Mouse (Mus musculus) CH12.LX (cell line): ENCODE data around the gene Dnmbp. TPM values are rescaled to one million over a fixed set of nuclear protein-coding genes. Genes with fewer than 3 reads are reported as not detected.

Experiments used
- DNase-seq: peaks from one replicate; pipeline ENCODE4 v3.0.0-alpha.2; 2013; ENCODE audit errors: extremely low read depth
- H3K27ac ChIP-seq: 2 replicates; pipeline ENCODE4 v1.5.1; 2012; ENCODE audit warnings: low read depth, mild to moderate bottlenecking, control low read depth, moderate library complexity; ENCODE audit not compliant: insufficient read depth
- H3K27me3 ChIP-seq: replicated peaks from 2 replicates; pipeline ENCODE3; 2012; ENCODE audit warnings: inconsistent platforms
- H3K36me3 ChIP-seq, 2 experiments: replicated peaks in 1 of 2; 2 replicates each; pipeline versions ENCODE3 to v1.6.1; 2012; ENCODE audit warnings: inconsistent platforms in 1 of 2, low read length in 1 of 2, mild to moderate bottlenecking in 1 of 2, mixed read lengths in 1 of 2, moderate library complexity in 1 of 2; ENCODE audit not compliant: control insufficient read depth in 1 of 2, insufficient read depth in 1 of 2
- H3K4me1 ChIP-seq, 2 experiments: 2 replicates each; pipeline ENCODE4 v1.6.1; 2012; ENCODE audit warnings: inconsistent platforms in 1 of 2, moderate library complexity in 1 of 2; ENCODE audit not compliant: insufficient read depth in 2 of 2, control insufficient read depth in 1 of 2
- H3K4me2 ChIP-seq: 2 replicates; pipeline ENCODE4 v1.6.1; 2012; ENCODE audit warnings: low read depth, mild to moderate bottlenecking, control low read depth; ENCODE audit not compliant: poor library complexity, insufficient read depth, severe bottlenecking
- H3K4me3 ChIP-seq, 3 experiments: fragments of 150-350 bp in 1 of 3; sonication (generic) in 1 of 3; replicated peaks in 1 of 3; 2 replicates each; pipeline versions ENCODE3 to v1.5.1; 2011 to 2012; ENCODE audit warnings: low read depth in 2 of 3, low read length in 2 of 3, mild to moderate bottlenecking in 2 of 3, moderate library complexity in 2 of 3, control low read depth in 1 of 3, improper control_type of control experiment in 1 of 3, inconsistent platforms in 1 of 3, mixed read lengths in 1 of 3; ENCODE audit not compliant: poor library complexity in 1 of 3
- H3K79me2 ChIP-seq: replicated peaks from 2 replicates; pipeline ENCODE4 v1.6.1; 2012; ENCODE audit warnings: mild to moderate bottlenecking, moderate library complexity; ENCODE audit not compliant: control insufficient read depth, poor library complexity, insufficient read depth, severe bottlenecking; ENCODE audit errors: extremely low read depth
- H3K9ac ChIP-seq: 2 replicates; pipeline ENCODE4 v1.6.1; 2012; ENCODE audit warnings: low read depth, mild to moderate bottlenecking, control low read depth, moderate library complexity; ENCODE audit not compliant: insufficient read depth
- H3K9me3 ChIP-seq: replicated peaks from 2 replicates; pipeline ENCODE3; 2012; ENCODE audit warnings: low read length, inconsistent platforms, mixed read lengths
- BHLHE40 ChIP-seq: IDR thresholded peaks from 2 replicates; pipeline ENCODE4 v1.6.1; 2011; ENCODE audit warnings: mild to moderate bottlenecking, low read depth, low read length, improper control_type of control experiment
- CTCF ChIP-seq, 2 experiments: IDR thresholded peaks in 1 of 2; conservative IDR thresholded peaks in 1 of 2; 2 replicates each; pipeline ENCODE4 v1.5.1; 2011 to 2012; ENCODE audit warnings: low read depth in 2 of 2, low read length in 2 of 2, improper control_type of control experiment in 1 of 2, inconsistent platforms in 1 of 2, mild to moderate bottlenecking in 1 of 2, moderate library complexity in 1 of 2
- ELF1 ChIP-seq: IDR thresholded peaks from 2 replicates; pipeline ENCODE4 v1.6.1; 2014; ENCODE audit warnings: low read depth, mild to moderate bottlenecking, inconsistent platforms, low read length, improper control_type of control experiment
- EP300 ChIP-seq: IDR thresholded peaks from 2 replicates; pipeline ENCODE4 v1.6.1; 2011; ENCODE audit warnings: low read length, improper control_type of control experiment
- ETS1 ChIP-seq: conservative IDR thresholded peaks from 2 replicates; pipeline ENCODE4 v1.6.1; 2012; ENCODE audit warnings: low read depth, mild to moderate bottlenecking, inconsistent platforms, low read length, improper control_type of control experiment, moderate library complexity
- HCFC1 ChIP-seq: IDR thresholded peaks from 2 replicates; pipeline ENCODE4 v1.6.1; 2012; ENCODE audit warnings: low read depth, mild to moderate bottlenecking, inconsistent platforms, low read length, improper control_type of control experiment
- IRF4 ChIP-seq: IDR thresholded peaks from 2 replicates; pipeline ENCODE4 v1.6.1; 2014; ENCODE audit warnings: low read depth, mild to moderate bottlenecking, inconsistent platforms, low read length, improper control_type of control experiment
- JUND ChIP-seq: conservative IDR thresholded peaks from 2 replicates; pipeline ENCODE4 v1.6.1; 2011; ENCODE audit warnings: low read depth, low read length, improper control_type of control experiment
- KAT2A ChIP-seq: IDR thresholded peaks from 2 replicates; pipeline ENCODE4 v1.6.1; 2012; ENCODE audit warnings: low read length, improper control_type of control experiment, inconsistent platforms; ENCODE audit not compliant: insufficient replicate concordance
- MAFK ChIP-seq: IDR thresholded peaks from 2 replicates; pipeline ENCODE4 v1.6.1; 2011; ENCODE audit warnings: low read length, improper control_type of control experiment; ENCODE audit not compliant: insufficient replicate concordance
- MAX ChIP-seq: IDR thresholded peaks from 2 replicates; pipeline ENCODE4 v1.6.1; 2011; ENCODE audit warnings: low read length, improper control_type of control experiment
- MEF2A ChIP-seq: IDR thresholded peaks from 2 replicates; pipeline ENCODE4 v1.6.1; 2014; ENCODE audit warnings: low read depth, mild to moderate bottlenecking, inconsistent platforms, low read length, improper control_type of control experiment, borderline replicate concordance
- MXI1 ChIP-seq: IDR thresholded peaks from 2 replicates; pipeline ENCODE4 v1.6.1; 2011; ENCODE audit warnings: mild to moderate bottlenecking, low read depth, low read length, improper control_type of control experiment
- MYC ChIP-seq: IDR thresholded peaks from 2 replicates; pipeline ENCODE4 v1.6.1; 2011; ENCODE audit warnings: low read depth, mild to moderate bottlenecking, improper control_type of control experiment, low read length
- RAD21 ChIP-seq: IDR thresholded peaks from 2 replicates; pipeline ENCODE4 v1.6.1; 2011; ENCODE audit warnings: low read depth, mild to moderate bottlenecking, low read length, improper control_type of control experiment, moderate library complexity
- SMC3 ChIP-seq: IDR thresholded peaks from 2 replicates; pipeline ENCODE4 v1.6.1; 2011; ENCODE audit warnings: low read depth, low read length, improper control_type of control experiment
- TCF12 ChIP-seq: IDR thresholded peaks from 2 replicates; pipeline ENCODE4 v1.6.1; 2014; ENCODE audit warnings: low read depth, mild to moderate bottlenecking, inconsistent platforms, low read length, improper control_type of control experiment
- UBTF ChIP-seq: IDR thresholded peaks from 2 replicates; pipeline ENCODE4 v1.6.1; 2012; ENCODE audit warnings: low read depth, mild to moderate bottlenecking, inconsistent platforms, low read length, improper control_type of control experiment, moderate library complexity
- USF1 ChIP-seq: IDR thresholded peaks from 2 replicates; pipeline ENCODE4 v1.6.1; 2014; ENCODE audit warnings: low read depth, mild to moderate bottlenecking, inconsistent platforms, low read length, improper control_type of control experiment
- USF2 ChIP-seq: conservative IDR thresholded peaks from 2 replicates; pipeline ENCODE4 v1.6.1; 2011; ENCODE audit warnings: low read depth, low read length, improper control_type of control experiment
- ZKSCAN1 ChIP-seq: IDR thresholded peaks from 2 replicates; pipeline ENCODE4 v1.6.1; 2012; ENCODE audit warnings: low read depth, inconsistent platforms, low read length, improper control_type of control experiment, borderline replicate concordance
- dilution Hi-C: fragments of 300-500 bp; cut with MboI; formaldehyde crosslinking; loops from 2 replicates; pipeline ENCODE4 v1.14.3; 2020; ENCODE audit warnings: low sequenced_read_pairs; ENCODE audit not compliant: extremely low pct_unique_long_range_greater_than_20kb, extremely low pct_ligation_motif_present
- in situ Hi-C: fragments of 300-500 bp; cut with MboI; formaldehyde crosslinking; loops from 3 replicates; pipeline ENCODE4 v1.14.3; 2019; ENCODE audit warnings: low sequenced_read_pairs, low pct_ligation_motif_present, low pct_unique_long_range_greater_than_20kb, mixed read lengths
- polyA plus RNA-seq: library from polyadenylated mRNA; unstranded; fragments of >175 nt; gene quantifications from 2 replicates; pipeline ENCODE4 v1.2.1, GENCODE M21; 2012; ENCODE audit warnings: low read depth; ENCODE audit not compliant: insufficient read length
- total RNA-seq, 2 experiments: library from RNA; depleted of rRNA; stranded (reverse); fragments of 300-350 nt in 1 of 2; fragments of >200 nt in 1 of 2; gene quantifications; 2 replicates each; pipeline ENCODE4 v1.2.3; 2012 to 2014

The Dnmbp gene
- total and polyA plus RNA-seq, 3 experiments: 1.8 to 5.4 (median 2.3) TPM

- TF ChIP-seq USF1 (no peak), IRF4 (no peak), ELF1 (no peak), SMC3 (no peak), KAT2A (no peak), UBTF (no peak), MYC (no peak), ZKSCAN1 (no peak), EP300 (no peak), MAFK (no peak), ETS1 (no peak), CTCF (conservative IDR thresholded peaks at IDR 0.05 in 1 of 2, IDR thresholded peaks at IDR 0.05 in 1 of 2; ENCODE audit: low read depth in 2 of 2, low read length in 2 of 2) (no peak), BHLHE40 (no peak), JUND (no peak)
- dilution Hi-C loops: no loop called here
Measured at GRCm38 (mm10) chr19:43981992-43982391, 42.0 kb upstream of the Dnmbp start.

GRCm38 (mm10) chr19:43980711-43981110 is 40.7 kb upstream of the Dnmbp start:
- in situ Hi-C loops: no loop called here
- no peak overlapping the region for H3K27ac ChIP-seq
- H3K36me3 ChIP-seq: no peaks in the 10 kb centered on the region
- no peaks in the 10 kb centered on the region for H3K9me3 ChIP-seq
- H3K4me3 ChIP-seq: no peak overlapping the region
- no peak overlapping the region for H3K4me2 ChIP-seq
- H3K27me3 ChIP-seq: peaks cover 1% of the 10 kb centered on the region
- H3K9ac ChIP-seq: no peak overlapping the region
- H3K4me1 ChIP-seq: no peaks in the 10 kb centered on the region
- DNase-seq: no peak
- TF ChIP-seq MAFK (no peak), JUND (no peak), USF2 (no peak), IRF4 (no peak), EP300 (no peak), SMC3 (no peak), CTCF (conservative IDR thresholded peaks at IDR 0.05 in 1 of 2, IDR thresholded peaks at IDR 0.05 in 1 of 2; ENCODE audit: low read depth in 2 of 2, low read length in 2 of 2) (no peak), RAD21 (no peak), ELF1 (no peak), MEF2A (no peak), HCFC1 (no peak), KAT2A (no peak), MAX (no peak), TCF12 (no peak), MXI1 (no peak)
- dilution Hi-C loops: no loop called here
- no peaks in the 10 kb centered on the region for H3K79me2 ChIP-seq

More at GRCm38 (mm10) chr19:43981992-43982391, 42.0 kb upstream of the Dnmbp start:
- Histone ChIP-seq H3K4me3 (no peak overlapping the region), H3K27me3 (peaks cover 1% of the 10 kb centered on the region), H3K9me3 (no peaks in the 10 kb centered on the region), H3K79me2 (no peaks in the 10 kb centered on the region), H3K4me2 (no peak overlapping the region), H3K4me1 (no peaks in the 10 kb centered on the region), H3K27ac (no peak overlapping the region), H3K9ac (no peak overlapping the region), H3K36me3 (no peaks in the 10 kb centered on the region)
- DNase-seq: no peak
- in situ Hi-C loops: no loop called here
